Mouse (Mus musculus) heart, postnatal 0 days (tissue): ENCODE results near the gene Lancl1.

Experiments used
- CTCF ChIP-seq: IDR thresholded peaks from 2 replicates; pipeline ENCODE4 v1.5.1; 2016; ENCODE audit warnings: antibody characterized with exemption, control low read depth, low read depth
- EP300 ChIP-seq: IDR thresholded peaks from 2 replicates; pipeline ENCODE4 v1.6.1; 2016; ENCODE audit warnings: antibody characterized with exemption, low read depth

GRCm38 (mm10) chr1:66998188-66998587 lies 40.5 kb downstream of the Lancl1 start:
- no peak for TF ChIP-seq CTCF
- TF ChIP-seq EP300 = no peak
